Mouse (Mus musculus): ENCODE results near the gene Macrod2.

- TF ChIP-seq CTCF (IDR thresholded peaks at IDR 0.05; ENCODE audit: low read depth), result no peak
- no peak for TF ChIP-seq EP300 (IDR thresholded peaks at IDR 0.05; ENCODE audit: low read depth)
Observed at GRCm38 (mm10) chr2:141007725-141008124, 612.6 kb downstream of the Macrod2 start.
